Mouse (Mus musculus): Measurements from ENCODE around the gene Crisp1.

The Crisp1 gene

GRCm38 (mm10) chr17:40319062-40319461, at the start of gene Crisp1:
Gene Crisp1, minus strand, starts transcription at chr17:40319207.
- no peak for DNase-seq (ENCODE audit: low read depth in 2 of 2, low spot score in 2 of 2)

- no peak for DNase-seq (ENCODE audit: low read depth in 2 of 2, low spot score in 2 of 2)
Measured at GRCm38 (mm10) chr17:40342497-40343009, 23.5 kb upstream of the Crisp1 start.

GRCm38 (mm10) chr17:40285435-40285834, 33.6 kb downstream of the Crisp1 start:
- DNase-seq (ENCODE audit: low read depth in 2 of 2, low spot score in 2 of 2), result no peak

GRCm38 (mm10) chr17:40275519-40275918, 43.5 kb downstream of the Crisp1 start:
- no peak for DNase-seq (ENCODE audit: low read depth in 2 of 2, low spot score in 2 of 2)

GRCm38 (mm10) chr17:40274906-40275470, 44.0 kb downstream of the Crisp1 start:
- DNase-seq (ENCODE audit: low read depth in 2 of 2, low spot score in 2 of 2), result no peak

- no peak for DNase-seq (ENCODE audit: low read depth in 2 of 2, low spot score in 2 of 2)
Measured at GRCm38 (mm10) chr17:40252487-40252886, 66.5 kb downstream of the Crisp1 start.

Measured in CD8-positive naive resting alpha-beta T cell, adult 2 months (primary cell).